Mouse (Mus musculus): ENCODE data around the gene Trio.

- TF ChIP-seq CTCF (IDR thresholded peaks at IDR 0.05; ENCODE audit: control insufficient read depth, insufficient read depth, low read length), result no peak
- no peak for TF ChIP-seq POLR2A (IDR thresholded peaks at IDR 0.05; ENCODE audit: borderline replicate concordance, control insufficient read depth, low read depth, low read length)
Observed at GRCm38 (mm10) chr15:27957867-27958266, 67.8 kb downstream of the Trio start.
